Mouse (Mus musculus): Measurements from ENCODE around the gene Bloc1s2.

- TF ChIP-seq CEBPB (IDR thresholded peaks at IDR 0.05; ENCODE audit: low read depth), result no peak
- TF ChIP-seq MAX (IDR thresholded peaks at IDR 0.05), result no peak
- TF ChIP-seq CTCF (IDR thresholded peaks at IDR 0.05; ENCODE audit: control insufficient read depth, insufficient read depth, insufficient read length), result no peak
- no peak for TF ChIP-seq USF1 (IDR thresholded peaks at IDR 0.05; ENCODE audit: low read depth)
- TF ChIP-seq MYOG (IDR thresholded peaks at IDR 0.05; ENCODE audit: control insufficient read depth, extremely low read depth, insufficient read length), result no peak
- TF ChIP-seq MYOD1 (IDR thresholded peaks at IDR 0.05; ENCODE audit: control insufficient read depth, insufficient read length, low read depth), result no peak
Measured at GRCm38 (mm10) chr19:44192342-44192741, 46.1 kb upstream of the Bloc1s2 start, which contains the start of gene Pkd2l1.
